19 mouse cellular contexts compared by ENCODE assay signal in genomic region chr2:35417231-35417630, GRCm38 (mm10). TPM values are rescaled to one million over a fixed set of nuclear protein-coding genes. Genes with fewer than 3 reads are reported as not detected.
"Had no signal": no experiment of that assay in that cellular context is flagged by ENCODE, and none has a peak within 500 bp of the region (broad histone marks: within the 10 kb centered on the region; RNA-seq: fewer than 3 reads in every experiment).

No protein-coding gene starts in this region.

- H3K4me2 ChIP-seq: limb, embryonic 13.5 days; lung, embryonic 14.5 days; midbrain, embryonic 12.5 days had no signal

- H3K27me3 ChIP-seq: limb, embryonic 13.5 days; midbrain, embryonic 12.5 days had no signal

- H3K9ac ChIP-seq: limb, embryonic 13.5 days; liver, embryonic 14.5 days; lung, embryonic 14.5 days; midbrain, embryonic 12.5 days had no signal

- H3K9me3 ChIP-seq: midbrain, embryonic 12.5 days had no signal

- H3K4me1 ChIP-seq: limb, embryonic 13.5 days; midbrain, embryonic 12.5 days had no signal

- H3K36me3 ChIP-seq: midbrain, embryonic 12.5 days had no signal

- DNase-seq: kidney, adult 11 months; kidney, adult 9 months; kidney, postnatal 36 days; layer of hippocampus, adult 9-11 months; left cerebral cortex, postnatal 4 days; lung, embryonic 14.5 days; lung, postnatal 10 days; right cerebral cortex, postnatal 14 days; thymus, adult 18-20 months; thymus, postnatal 14 days had no signal

- ATAC-seq: midbrain, embryonic 16.5 days had no signal

- H3K27ac ChIP-seq: kidney, postnatal 0 days; limb, embryonic 13.5 days; liver, embryonic 14.5 days; macrophage; midbrain, embryonic 12.5 days had no signal

- H3K4me3 ChIP-seq: limb, embryonic 13.5 days; midbrain, embryonic 12.5 days had no signal

RNA-seq across cellular contexts. Expression of gene 4930402F06Rik, which starts 20.3 kb away (rescaled TPM):
- total RNA-seq: layer of hippocampus, adult 18-20 months; left cerebral cortex, postnatal 4 days had no signal
- polyA plus RNA-seq: intestine, embryonic 14.5 days; kidney, postnatal 0 days; limb, embryonic 13.5 days; liver, embryonic 14.5 days; lung, embryonic 14.5 days; macrophage; midbrain, embryonic 12.5 days; midbrain, embryonic 16.5 days; neural tube, embryonic 14.5 days had no signal

RNA-seq across cellular contexts. Expression of gene 4930568D16Rik, which starts 49.7 kb away (rescaled TPM):
- total RNA-seq: layer of hippocampus, adult 18-20 months; left cerebral cortex, postnatal 4 days had no signal
- polyA plus RNA-seq: intestine, embryonic 14.5 days; kidney, postnatal 0 days; limb, embryonic 13.5 days; liver, embryonic 14.5 days; lung, embryonic 14.5 days; macrophage; midbrain, embryonic 12.5 days; midbrain, embryonic 16.5 days; neural tube, embryonic 14.5 days had no signal
